Mouse (Mus musculus): Measurements from ENCODE around the gene Syt3.

The Syt3 gene

GRCm38 (mm10) chr7:44383980-44384715 is at the start of gene Syt3:
Syt3 (plus strand) TSS chr7:44384102.
- DNase-seq (ENCODE audit: low spot score): no peak

- no peak for DNase-seq (ENCODE audit: low spot score)
Observed at GRCm38 (mm10) chr7:44334139-44334538, 49.8 kb upstream of the Syt3 start.

GRCm38 (mm10) chr7:44335031-44335878 is 48.6 kb upstream of the Syt3 start:
- no peak for DNase-seq (ENCODE audit: low spot score)

- no peak for DNase-seq (ENCODE audit: low spot score)
Observed at GRCm38 (mm10) chr7:44336046-44337021, 47.6 kb upstream of the Syt3 start.

GRCm38 (mm10) chr7:44337121-44337849 is 46.6 kb upstream of the Syt3 start:
- no peak for DNase-seq (ENCODE audit: low spot score)

GRCm38 (mm10) chr7:44340226-44340625 is 43.7 kb upstream of the Syt3 start:
- no peak for DNase-seq (ENCODE audit: low spot score)

- no peak for DNase-seq (ENCODE audit: low spot score)
Observed at GRCm38 (mm10) chr7:44341119-44341518, 42.8 kb upstream of the Syt3 start.

GRCm38 (mm10) chr7:44341714-44342113 is 42.2 kb upstream of the Syt3 start:
- no peak for DNase-seq (ENCODE audit: low spot score)

- DNase-seq (ENCODE audit: low spot score): no peak
Observed at GRCm38 (mm10) chr7:44343459-44344015, 40.4 kb upstream of the Syt3 start.

- DNase-seq (ENCODE audit: low spot score): no peak
Observed at GRCm38 (mm10) chr7:44344622-44345021, 39.3 kb upstream of the Syt3 start.

GRCm38 (mm10) chr7:44349043-44349442 is 34.9 kb upstream of the Syt3 start:
- DNase-seq (ENCODE audit: low spot score): no peak

- DNase-seq (ENCODE audit: low spot score): peak; percentile 57
Observed at GRCm38 (mm10) chr7:44350957-44351711, 32.8 kb upstream of the Syt3 start.

- DNase-seq (ENCODE audit: low spot score): no peak
Observed at GRCm38 (mm10) chr7:44351881-44352749, 31.8 kb upstream of the Syt3 start.

GRCm38 (mm10) chr7:44352750-44353600 is 30.9 kb upstream of the Syt3 start:
- no peak for DNase-seq (ENCODE audit: low spot score)

GRCm38 (mm10) chr7:44353601-44354340 is 30.1 kb upstream of the Syt3 start:
- DNase-seq (ENCODE audit: low spot score): no peak

GRCm38 (mm10) chr7:44355411-44355810 is 28.5 kb upstream of the Syt3 start:
- no peak for DNase-seq (ENCODE audit: low spot score)

Data from ovary, adult 18-20 months (tissue).